Mouse (Mus musculus): ENCODE data around the gene Gm14408.
"Not testable (repeated sequence)": the region's sequence is repeated elsewhere in the genome, so short reads cannot be mapped to it uniquely, and the experiment has no call there.

DNA sequence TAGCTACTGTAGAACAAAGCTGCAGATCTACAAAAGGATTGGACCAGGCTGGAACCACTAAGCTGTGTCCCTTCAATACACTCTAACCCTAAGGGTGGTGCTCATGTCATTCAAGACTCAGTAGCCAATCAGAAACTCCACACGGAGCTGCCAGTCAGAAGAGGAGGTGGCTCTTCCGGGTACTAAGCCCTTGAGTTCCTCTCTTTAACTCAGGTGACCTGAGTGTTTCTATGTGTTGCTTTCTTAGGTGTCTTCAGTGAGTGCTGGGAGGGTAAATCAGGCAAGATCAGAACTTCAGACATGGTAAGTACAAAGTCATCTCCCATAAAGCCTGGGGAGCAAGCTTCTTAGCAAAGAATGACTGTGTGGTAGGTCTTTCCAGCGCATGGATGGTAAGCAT is at the start of gene Gm14408:
- not testable (repeated sequence) for TF ChIP-seq CTCF (IDR thresholded peaks at IDR 0.05; ENCODE audit: low read depth, low read length); POLR2A (IDR thresholded peaks at IDR 0.05; ENCODE audit: borderline replicate concordance, low read depth, low read length)

Data from bone marrow macrophage, adult 2 months (primary cell).